Mouse (Mus musculus) spleen, adult 2 months (tissue): ENCODE data around the gene Gm4869.

Experiments
- CTCF ChIP-seq: fragments of 200-500 bp; IDR thresholded peaks from 2 replicates; pipeline ENCODE4 v1.5.1; 2011; ENCODE audit warnings: mild to moderate bottlenecking, inconsistent platforms; ENCODE audit not compliant: insufficient read depth, insufficient read length, insufficient replicate concordance; ENCODE audit errors: extremely low read depth
- POLR2A ChIP-seq: fragments of 200-500 bp; IDR thresholded peaks from 2 replicates; pipeline ENCODE4 v1.6.1; 2011; ENCODE audit warnings: low read depth, low read length, inconsistent platforms

- TF ChIP-seq CTCF (no peak), POLR2A (no peak)
These were observed 4.0 kb upstream of the Gm4869 start for GRCm38 (mm10) chr5:140441406-140441805.
